Mouse (Mus musculus) cortical plate, adult 2 months (tissue): ENCODE measurements at regions not wholly inside any gene's neighbourhood (a gene's known extent, or its start where the extent isn't known, plus 50 kb on each side); places are given as distances from the start of the nearest gene placed in this dataset.

ENCODE experiments used
- CTCF ChIP-seq: fragments of 200-500 bp; IDR thresholded peaks from 2 replicates; pipeline ENCODE4 v1.5.1; 2011; ENCODE audit warnings: mild to moderate bottlenecking, control low read depth, low read length; ENCODE audit not compliant: insufficient read depth; ENCODE audit errors: extremely low read depth
- POLR2A ChIP-seq: fragments of 200-500 bp; IDR thresholded peaks from 2 replicates; pipeline ENCODE4 v1.6.1; 2011; ENCODE audit warnings: mild to moderate bottlenecking, low read length, control low read depth; ENCODE audit not compliant: insufficient read depth; ENCODE audit errors: extremely low read depth

- TF ChIP-seq CTCF (no peak), POLR2A (no peak)
Observed at GRCm38 (mm10) chr4:12538043-12538442, 366.2 kb upstream of the Fam92a start.
